Mouse (Mus musculus) mature B cell (primary cell): ENCODE data around the gene Dok7.

Experiments used
- in situ Hi-C: fragments of 300-500 bp; cut with MboI; formaldehyde crosslinking; loops from 2 replicates; pipeline ENCODE4 v1.14.3; 2019

The Dok7 gene

DNA sequence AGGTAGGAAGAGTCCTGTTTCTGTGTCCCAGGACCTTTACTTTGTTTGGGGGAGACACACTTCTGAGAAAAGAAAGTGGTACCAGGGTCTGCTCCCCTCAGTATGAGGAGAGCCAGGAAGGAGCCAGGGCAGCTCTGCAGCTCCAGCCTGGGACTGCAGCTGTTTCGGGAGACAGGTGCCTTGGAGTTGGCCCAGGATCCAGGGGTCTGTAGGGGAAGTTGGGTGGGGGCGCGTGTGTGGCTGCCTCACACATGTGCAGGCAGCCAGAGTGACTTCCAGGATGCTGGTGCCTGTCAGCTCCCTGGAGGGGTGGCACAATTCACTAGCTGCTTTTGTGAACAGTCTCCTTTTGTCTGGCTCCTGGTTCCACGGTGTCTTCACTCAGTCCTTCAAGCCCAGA is 1.0 kb downstream of the Dok7 start:
- in situ Hi-C loops: no loop called here

DNA sequence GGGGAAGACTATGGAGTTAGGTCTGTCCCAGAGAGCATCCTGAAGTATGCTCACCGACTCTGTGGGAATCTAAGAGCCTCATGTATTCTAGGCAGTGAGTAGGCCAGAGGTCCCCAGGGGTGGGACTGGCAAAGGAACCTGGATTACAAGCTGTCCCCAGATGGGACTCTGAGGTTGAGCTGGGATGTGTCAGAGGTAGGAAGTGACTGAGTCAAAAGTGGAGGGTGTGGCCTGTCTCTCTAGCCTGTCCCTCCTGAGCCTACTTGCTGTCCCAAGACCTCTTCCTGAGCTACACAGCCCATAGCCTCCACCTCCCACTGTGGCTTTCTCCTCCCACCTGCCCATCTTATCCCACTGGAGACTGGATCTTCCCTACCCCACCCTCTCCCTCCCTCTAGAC is 1.6 kb downstream of the Dok7 start:
- in situ Hi-C loops: no loop called here

DNA sequence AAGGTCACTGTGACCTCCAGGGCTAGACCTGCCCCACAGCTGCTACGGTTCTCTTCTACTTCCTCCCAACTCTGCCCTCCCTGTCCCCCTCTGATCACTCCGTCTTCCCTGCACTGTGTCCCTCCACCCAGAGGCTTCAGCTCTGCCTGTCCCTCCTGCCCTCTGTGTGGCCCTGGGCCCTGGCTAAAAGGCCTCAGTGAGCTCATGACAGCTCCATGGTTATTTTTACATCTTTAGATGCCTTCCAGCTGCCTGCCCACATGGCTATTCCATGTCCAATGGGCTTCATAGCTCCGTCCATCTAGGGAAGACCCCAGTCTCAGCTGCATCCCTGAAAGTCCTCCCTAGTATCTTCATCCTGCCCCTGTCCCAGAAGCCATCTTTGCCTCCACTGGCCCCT is 3.5 kb downstream of the Dok7 start:
- in situ Hi-C loops: no loop called here

DNA sequence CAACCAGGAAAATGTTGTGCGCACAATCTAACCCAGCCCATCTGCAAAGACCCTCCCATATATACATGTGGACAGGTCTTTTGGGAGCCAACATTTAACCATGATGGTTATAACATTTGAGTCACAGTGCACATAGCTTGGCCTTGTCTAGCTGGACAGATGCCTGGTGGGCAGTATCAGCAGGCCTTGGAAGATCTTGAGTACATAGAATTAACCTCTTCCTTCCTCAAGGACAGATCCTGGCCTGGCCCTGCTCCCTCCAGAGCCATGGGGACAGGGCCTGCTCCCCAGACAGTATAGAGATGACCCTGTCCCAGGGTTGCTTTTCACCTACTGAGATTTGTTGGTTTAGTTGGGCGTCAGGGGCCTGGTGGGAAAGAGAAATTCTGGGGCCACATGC is 13.3 kb downstream of the Dok7 start:
- in situ Hi-C loops: no loop called here

DNA sequence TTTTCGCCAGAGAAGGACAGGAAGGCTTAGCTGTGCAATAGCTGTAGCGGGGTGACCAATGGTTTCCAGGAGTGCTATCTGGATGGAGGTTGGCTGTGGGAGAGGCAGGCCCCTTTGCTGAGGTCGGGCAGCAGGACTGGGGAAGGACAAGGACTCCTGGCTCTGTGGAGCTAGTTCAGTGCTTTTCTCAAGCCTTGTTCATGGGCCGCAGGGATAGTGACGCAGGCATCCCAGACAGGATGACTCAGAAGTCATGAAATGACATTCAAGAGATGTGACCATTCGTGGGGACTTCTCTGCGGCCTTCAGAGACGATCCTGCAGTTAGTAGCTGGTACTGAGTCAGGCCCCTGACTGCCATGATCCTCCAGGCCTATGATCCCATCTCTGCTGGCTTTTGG is 13.7 kb downstream of the Dok7 start:
- in situ Hi-C loops: no loop called here

DNA sequence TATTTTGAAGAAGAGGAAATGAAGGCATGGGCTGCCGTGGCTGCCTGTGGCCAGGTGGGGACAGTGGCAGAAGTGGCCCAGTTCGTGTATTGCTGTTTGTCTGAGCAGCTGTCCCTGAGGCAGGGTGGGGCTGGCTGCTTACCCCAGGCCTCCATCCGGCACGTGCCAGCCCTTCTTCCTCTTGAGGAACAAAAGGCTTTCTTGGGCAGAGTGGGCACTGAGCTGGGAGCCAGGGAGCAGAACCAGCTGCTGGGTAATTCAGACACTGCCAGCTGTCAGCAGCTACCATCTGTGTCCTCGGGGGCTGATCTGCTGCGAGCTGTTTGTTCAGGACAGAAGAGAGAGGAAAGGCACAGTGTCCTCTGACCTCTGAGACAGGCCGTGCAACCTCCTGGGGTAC is 14.4 kb downstream of the Dok7 start:
- in situ Hi-C loops: no loop called here

DNA sequence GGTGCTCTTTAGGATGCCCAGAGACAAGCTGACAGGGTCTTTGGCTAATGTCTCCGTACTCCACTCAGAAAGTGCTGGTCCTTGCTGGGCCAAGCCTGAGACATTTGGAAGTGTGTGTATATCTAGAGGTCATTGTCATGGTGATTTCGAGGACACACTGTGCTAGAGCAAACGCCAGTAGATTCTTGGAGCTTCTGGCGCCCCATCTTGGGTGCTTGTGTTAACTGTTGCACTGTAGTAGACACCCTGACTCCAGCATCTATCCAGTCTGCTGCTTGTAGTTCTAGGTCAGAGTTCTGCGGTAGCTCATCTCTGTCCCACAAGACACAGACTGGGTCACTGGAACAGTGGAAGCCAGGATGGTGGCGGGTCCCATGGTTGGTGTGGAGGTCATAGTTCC is 15.3 kb downstream of the Dok7 start:
- in situ Hi-C loops: no loop called here

DNA sequence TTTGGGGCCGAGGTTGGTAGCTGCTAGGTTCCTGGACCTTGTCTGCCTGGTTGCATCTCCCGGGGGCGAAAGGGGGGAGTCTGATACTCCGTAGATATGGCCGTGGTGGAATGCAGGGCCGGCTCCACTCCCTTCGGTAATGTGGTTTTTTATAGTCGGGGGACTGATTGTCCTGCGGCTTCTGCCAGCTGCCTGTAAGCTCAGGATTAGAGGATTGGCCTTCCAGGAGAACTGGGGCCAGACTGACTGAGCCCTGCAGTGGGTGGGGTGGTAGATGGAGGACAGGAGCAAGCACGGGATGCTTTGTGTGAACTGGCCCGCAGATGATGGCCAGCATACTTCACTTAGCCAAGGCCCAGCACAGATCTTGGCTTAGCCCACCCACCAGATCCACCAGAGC is 16.7 kb downstream of the Dok7 start:
- in situ Hi-C loops: no loop called here

DNA sequence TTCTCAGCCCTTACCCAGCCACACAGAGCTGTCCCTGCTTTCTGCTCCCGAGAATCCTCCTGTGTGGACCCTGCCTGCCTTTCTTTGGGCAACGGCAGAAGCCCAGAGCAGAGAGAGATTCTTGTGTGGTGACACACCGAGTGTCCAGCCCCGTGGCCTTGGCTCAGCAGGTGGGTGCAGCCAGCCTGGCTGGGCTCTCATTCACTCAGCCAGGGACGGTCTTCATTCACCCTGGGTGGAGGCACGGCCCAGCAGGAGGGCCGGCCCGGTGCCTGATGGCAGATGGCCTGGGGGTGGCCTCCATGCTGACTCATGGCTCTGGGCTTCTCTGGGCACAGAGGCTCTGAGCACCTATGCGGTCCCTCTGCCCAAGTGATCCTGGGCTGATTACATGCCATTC is 17.4 kb downstream of the Dok7 start:
- in situ Hi-C loops: no loop called here

DNA sequence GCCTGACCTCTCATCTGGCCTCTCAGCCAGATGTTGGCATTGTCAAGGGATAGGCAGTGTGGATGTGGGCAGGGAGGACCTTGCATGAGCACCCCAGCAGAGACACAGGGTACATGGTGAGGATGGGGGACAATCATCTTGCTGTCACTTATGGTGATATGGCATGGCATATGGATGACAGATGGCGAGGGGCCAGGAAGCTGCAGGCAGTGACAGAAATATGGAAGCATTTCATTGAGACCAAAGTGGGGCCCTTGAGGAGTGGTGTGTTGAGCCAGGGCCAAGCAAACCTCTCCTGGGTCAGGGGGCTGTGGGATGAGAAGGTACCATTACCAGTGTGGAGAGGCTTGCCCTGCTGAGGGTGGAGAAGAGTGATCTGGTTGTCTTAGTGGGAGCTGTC is 19.8 kb downstream of the Dok7 start:
- in situ Hi-C loops: no loop called here

DNA sequence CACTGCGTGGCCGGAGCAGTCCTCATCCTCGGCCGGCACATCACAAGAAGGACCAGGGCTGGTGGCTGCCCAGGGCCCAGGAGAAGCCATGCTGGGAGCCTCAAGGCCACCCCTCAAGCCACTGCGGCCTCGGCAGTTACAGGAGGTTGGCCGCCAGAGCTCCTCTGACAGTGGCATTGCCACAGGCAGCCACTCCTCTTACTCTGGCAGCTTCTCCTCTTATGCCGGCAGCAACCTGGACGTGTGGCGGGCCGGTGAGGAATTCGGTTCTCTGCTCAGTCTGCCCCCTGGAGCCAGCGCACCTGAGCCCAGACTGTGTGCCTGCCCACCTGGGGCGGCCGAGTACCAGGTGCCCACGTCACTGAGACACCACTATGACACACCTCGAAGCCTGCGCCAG is 22.5 kb downstream of the Dok7 start:
- in situ Hi-C loops: no loop called here

DNA sequence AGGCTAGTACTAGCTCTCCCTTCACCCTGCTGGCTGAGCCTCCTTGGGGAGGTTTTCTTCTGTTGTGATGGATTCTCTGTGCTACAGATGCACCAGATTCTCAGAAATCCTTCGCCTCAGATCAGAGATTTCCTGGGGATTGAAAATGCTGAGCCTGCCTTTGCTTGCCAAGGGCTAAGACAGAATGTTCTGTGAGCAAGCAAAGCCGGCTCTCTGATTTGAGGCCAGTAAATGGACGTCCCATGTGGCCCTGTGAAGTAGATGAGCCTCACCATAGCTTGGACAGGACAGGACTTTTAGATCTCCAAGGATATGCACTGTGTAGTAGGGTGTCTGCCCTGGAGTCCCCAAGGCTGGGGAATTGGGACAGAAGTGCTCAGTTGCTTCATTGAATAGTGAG is 28.3 kb downstream of the Dok7 start:
- in situ Hi-C loops: no loop called here

DNA sequence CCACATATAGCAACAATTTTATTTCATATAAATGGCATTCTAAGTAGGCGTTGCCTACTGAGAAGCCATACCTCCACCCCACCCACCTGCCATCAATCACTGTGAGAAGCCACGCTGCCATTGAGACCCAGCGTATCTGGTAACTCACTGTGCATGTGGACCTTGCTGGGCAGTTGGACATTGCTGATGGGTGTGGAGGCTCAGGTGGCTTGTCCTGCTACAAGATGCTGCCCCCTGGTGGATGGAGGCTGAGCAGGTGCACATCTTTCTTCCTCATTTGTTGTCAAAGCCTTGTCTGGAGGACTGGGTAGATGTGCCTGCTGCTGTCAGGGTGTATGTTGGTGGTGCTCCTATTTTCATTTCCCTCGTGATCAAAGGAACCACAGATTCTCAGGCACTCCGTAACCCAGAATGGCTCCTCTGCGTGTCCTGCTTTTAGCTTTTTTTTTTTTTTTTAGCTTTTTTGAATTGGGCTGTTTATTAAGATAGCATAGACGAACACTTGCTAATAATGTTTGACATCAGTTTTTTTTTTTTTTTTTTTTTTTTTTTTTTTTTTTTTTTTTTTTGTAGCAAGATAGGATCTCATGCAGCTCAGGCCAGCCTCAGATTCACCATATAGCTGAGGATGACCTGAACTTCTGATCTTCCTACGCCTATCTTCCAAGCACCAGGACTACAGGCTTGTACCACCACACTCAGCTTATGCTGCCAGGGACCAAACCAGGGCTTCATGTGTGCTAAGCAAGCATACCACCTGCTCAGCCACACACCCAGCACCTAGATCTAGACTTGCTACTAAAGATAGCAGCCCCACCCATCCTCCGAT is 32.4 kb downstream of the Dok7 start:
- in situ Hi-C loops: no loop called here

DNA sequence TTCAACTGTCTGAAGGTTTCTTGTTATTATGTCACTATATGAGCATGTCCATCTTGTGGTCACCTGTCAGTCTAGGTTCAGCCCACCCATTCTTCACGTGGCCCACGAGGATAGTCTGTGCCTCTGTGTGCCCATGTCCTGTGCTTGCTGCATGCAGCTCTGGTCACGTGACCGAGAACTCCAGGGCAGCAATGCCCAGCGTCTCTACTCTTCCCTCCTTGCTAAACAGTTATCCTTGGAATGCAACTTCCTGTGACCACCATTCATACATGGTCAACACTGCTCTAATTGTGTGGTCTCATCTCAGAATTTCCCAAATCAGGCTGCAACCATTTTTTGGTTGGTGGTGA is 33.0 kb downstream of the Dok7 start:
- in situ Hi-C loops: no loop called here

DNA sequence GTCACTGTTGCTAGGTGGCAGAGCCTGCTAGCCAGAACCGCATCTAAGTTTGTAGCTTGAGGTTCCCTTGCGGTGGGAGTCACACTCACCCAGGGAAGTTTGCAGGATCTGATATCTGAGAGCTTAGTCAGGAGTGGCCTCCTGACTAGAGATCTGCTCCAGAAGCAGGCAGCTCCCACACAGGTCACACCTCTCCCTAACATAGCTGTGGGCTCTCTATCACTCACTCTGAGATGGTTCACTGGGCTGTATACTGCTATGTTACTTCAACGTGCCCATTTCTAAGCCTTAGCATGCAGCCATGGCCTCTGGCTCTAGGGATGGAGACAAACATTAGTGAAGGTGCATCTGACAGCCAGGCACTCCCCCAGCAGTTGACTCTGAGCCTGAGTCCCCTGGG is 35.1 kb downstream of the Dok7 start:
- in situ Hi-C loops: no loop called here

DNA sequence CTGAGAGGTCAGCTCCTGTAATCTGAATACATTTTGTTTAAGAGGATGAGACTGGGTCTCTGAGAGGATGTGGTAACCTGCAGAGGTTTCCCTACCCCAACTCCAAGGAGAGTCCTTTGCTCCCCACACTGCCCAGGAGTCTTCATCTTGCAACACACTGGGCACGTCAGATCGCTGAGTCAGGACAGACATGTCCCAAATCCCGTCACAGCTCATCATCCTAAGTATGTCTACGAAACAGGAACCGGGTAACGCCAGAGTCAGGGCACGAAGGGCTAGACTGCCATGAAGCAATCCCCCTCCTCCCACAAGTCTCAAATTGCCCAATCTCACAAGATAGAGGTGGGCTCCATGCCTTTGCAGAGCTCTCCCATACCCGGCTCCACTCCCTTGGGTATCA is 46.5 kb downstream of the Dok7 start:
- in situ Hi-C loops: no loop called here

DNA sequence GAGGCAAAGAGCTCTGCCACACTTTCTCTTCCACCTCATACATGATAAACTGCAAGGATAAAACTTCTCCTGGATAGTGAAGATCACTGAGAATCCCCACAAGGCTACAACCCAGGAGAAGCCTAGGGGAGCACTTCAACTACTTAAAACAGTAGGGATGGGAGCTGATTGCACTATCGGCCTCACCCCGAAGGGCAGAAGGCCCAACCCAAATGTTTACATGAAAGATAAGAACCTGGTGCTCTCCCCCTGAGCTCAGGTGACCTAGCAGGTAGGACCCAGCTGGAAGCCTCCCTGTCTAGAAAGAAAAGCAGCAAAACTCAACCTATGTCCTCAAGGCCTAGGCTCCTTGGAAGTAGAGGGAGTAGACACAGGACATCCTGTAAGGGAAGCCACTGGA is 47.0 kb downstream of the Dok7 start:
- in situ Hi-C loops: no loop called here

DNA sequence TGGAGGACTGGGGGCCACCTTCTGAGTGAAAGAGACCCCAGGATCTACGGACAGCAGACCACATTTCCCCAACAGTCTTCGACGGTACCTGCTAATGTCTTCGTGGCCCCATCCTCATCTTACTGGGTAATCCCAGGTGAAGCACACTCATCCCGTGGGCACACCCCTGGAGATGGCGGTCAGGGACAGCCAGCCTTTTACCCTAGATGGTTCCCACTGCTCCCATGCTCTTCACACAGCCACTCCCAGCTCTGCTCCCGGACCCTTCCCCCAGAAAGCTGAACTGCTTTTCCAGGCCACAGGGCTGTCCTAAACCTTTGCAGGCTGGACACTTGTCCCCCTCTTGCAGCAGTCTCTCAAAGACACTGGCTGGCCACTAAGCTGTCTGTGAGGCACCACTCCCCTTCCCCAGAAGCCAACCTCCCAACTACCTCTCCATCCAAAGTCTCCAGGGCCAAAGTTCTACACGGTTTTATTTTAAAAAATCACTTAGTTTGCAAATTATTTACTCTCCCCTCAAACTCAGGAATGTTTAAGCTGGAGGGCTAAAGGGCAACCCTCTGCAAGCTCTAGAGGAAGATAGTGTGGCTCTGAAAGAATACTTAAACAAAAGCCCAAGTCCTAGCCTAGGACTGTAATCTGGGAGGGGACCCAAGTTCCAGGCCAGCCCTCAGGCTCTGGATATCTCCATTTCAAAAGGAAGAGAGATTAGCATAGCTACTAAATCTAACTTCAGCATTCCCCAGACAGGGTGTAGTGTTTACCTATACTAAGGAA is 47.8 kb downstream of the Dok7 start:
- in situ Hi-C loops: no loop called here

DNA sequence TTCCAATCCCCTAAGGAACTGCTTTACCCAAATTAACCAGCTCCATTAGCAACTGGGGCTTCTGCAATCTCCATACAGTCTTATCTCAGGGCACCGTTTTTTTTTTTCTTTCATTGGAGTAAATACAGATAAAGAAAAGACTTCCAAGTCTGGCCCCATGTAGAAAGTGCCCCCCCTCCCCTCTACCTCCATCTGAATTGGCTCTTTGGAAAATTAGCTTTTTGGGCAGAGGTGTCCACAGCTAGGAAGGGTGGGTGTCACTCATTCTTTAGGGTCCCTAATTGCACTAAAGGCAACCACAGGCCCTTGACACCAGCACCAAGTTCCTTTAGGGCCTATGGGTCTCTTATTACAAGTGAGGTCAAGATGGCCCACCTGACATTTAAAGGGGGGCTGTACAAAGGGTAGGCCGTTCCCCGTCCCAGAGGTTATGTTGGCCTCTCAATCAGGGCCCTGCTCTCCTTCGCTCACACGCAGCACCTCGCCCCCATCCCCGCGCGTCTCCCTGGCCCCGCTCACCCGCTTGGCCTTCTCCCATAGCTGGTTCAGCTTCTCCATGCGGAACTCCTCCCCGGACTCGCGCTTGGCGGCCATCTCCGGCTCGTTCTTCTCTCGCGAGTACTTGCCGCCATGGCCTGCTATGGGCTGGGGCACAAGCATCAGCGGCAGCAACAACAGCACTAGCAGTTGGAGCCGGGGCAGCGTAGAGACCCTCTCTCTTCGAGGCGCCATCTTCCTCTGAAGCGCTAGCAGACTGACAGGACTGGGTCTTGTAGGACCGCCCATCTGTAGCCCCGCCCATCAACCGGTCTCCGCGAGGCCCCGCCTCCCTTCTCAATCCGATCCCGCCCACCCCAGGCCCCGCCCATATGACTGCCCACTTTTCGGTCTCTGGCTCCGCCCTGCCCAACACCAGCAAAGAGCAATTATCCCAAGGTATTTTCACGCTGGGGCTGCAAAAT is 48.7 kb downstream of the Dok7 start, which contains the start of gene Lrpap1:
Gene Lrpap1 (minus strand): TSS at position 807 of the 962 bp plus-strand sequence.
- in situ Hi-C loops: no loop called here

DNA sequence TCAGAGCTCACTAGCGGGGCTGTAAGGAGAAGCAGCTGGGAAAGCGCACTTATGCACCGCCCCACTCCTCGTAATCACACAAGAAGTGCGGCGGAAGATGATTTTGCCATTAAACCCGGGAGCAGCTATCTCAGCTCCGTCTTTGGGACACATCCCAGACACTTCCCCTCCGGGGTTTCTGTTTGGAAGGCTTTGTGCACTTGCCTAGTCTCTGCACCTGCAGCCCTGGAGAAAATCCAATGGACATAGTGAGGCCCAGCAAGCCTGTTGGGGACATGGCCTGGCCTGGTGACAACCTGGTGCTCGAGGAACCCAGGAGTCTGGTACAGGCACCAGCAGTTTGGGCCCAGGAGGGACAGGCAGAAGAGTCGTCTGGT is 49.3 kb downstream of the Dok7 start:
- in situ Hi-C loops: no loop called here

DNA sequence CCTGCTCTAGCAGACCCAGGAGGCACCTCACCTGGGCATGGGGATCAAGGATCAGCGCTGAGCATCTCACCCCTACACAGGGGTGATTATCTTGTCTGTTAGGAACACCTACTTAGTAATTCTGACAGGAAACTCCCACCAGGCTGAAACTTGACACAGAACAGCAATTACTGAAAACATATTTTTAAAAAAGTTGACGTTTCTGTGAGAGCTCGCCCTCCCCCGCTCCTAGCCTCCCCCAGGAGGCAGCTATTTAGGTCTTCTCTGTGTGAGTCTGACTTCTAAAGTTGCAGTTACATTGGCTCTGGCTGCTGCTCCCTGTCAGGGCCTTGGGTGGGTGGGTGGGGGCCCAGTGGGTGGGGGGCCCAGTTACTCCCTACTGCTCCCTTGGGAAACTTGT is 55.9 kb downstream of the Dok7 start:
- in situ Hi-C loops: no loop called here

DNA sequence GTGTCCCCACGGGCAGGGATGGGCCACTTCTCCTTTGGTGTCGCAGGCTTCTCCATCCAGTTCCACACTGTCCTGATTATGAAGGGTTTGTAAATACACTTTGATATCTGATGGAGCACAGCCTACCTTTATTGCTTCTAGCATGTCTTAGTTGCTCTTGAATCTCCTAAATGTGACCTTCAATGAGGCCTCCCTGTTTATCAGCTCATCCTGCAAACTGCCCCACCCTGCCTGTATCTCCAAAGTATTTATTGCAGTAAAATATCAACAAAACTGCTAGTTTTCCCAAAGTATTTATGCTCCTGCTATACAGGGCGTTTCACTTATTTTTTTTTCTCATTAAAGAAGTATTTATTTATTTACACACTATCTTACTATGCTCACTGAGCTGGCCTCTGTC is 59.4 kb downstream of the Dok7 start:
- in situ Hi-C loops: no loop called here
